In the genomic region with DNA sequence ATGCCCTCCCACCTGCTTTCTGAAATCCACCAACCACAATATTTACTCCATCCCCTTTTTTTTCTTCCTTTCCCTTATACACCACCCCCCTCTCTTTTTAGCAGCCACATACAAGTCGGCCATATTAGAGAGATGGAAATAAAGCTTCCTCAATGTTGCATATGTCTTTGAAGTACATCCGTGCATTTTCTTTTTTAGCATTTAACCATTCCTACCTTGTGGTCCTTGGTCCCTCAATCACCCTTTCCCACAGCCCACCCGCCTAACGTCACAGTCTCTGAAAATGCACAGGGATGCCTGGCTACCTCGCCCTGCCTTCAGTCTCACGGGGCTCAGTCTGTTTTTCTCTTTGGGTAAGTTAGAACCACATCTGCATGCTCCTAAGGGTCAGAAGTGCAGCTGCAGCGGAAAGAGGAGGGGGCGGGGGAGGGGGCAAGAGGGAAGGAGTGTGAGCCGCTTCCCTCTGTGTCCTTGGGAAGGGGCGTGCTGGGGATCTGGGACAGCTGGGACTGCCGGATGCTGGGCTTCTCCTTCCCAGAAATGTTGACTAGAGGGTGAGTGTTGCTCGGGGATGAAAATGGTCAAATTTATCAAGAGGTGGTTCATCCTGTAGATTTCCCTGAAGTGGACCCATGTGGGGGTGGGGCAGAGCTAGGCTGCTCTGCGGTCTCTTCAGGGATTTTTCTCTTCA, we compare ENCODE assay signal across 8 mouse cellular contexts. TPM values are rescaled to one million over a fixed set of nuclear protein-coding genes. Genes with fewer than 3 reads are reported as not detected.
DNase-seq lines count a peak whose midpoint lies in the region; ATAC-seq and TF ChIP-seq lines count a peak whose summit lies in the region.

A gene (plus strand): TSS at position 42 of the 691 bp plus-strand sequence.

- no peaks in the 10 kb centered on the region for H3K36me3 ChIP-seq in embryonic facial prominence, embryonic 14.5 days (ENCODE audit: control insufficient read depth, insufficient read depth, low read length)
- H3K36me3 ChIP-seq in neural tube, embryonic 12.5 days = no peaks in the 10 kb centered on the region

- 3% methylated on average over 12 of the region's 13 CpGs for WGBS in embryonic facial prominence, embryonic 14.5 days
- WGBS in neural tube, embryonic 12.5 days = 1% methylated on average over 13 of the region's 13 CpGs

- peak within 1 kb of the TSS; percentile 83 for H3K9ac ChIP-seq in embryonic facial prominence, embryonic 14.5 days (ENCODE audit: low read depth, low read length)
- H3K9ac ChIP-seq in neural tube, embryonic 12.5 days = peak within 1 kb of the TSS; percentile 62

- H3K4me1 ChIP-seq in embryonic facial prominence, embryonic 14.5 days (ENCODE audit: control insufficient read depth, insufficient read depth, low read length) = peaks cover 14% of the 10 kb centered on the region
- H3K4me1 ChIP-seq in neural tube, embryonic 12.5 days = peaks cover 17% of the 10 kb centered on the region

- H3K27me3 ChIP-seq in embryonic facial prominence, embryonic 14.5 days (replicated peaks; ENCODE audit: control insufficient read depth, insufficient read depth, low read length) = no peaks in the 10 kb centered on the region
- H3K27me3 ChIP-seq in neural tube, embryonic 12.5 days (replicated peaks) = peaks cover 3% of the 10 kb centered on the region

- DNase-seq in kidney, postnatal 10 days = peak; percentile 46
- DNase-seq in kidney, adult 8-10 months = no peak
- DNase-seq in brain, embryonic 14.5 days (ENCODE audit: low read depth) = peak; percentile 87
- peak; percentile 68 for DNase-seq in embryonic facial prominence, embryonic 14.5 days (ENCODE audit: low spot score)
- DNase-seq in left cerebral cortex, adult 8-10 months (ENCODE audit: low spot score in 2 of 2) = no peak
- no peak for DNase-seq in ovary, postnatal 36 days (ENCODE audit: low spot score)
- no peak for DNase-seq in gastrocnemius, postnatal 10 days

- no peak for TF ChIP-seq POLR2A in brain, embryonic 14.5 days (IDR thresholded peaks at IDR 0.05; ENCODE audit: borderline replicate concordance, extremely low read depth, insufficient read depth, insufficient read length, poor library complexity, severe bottlenecking)

- H3K4me2 ChIP-seq in embryonic facial prominence, embryonic 14.5 days (ENCODE audit: low read depth, low read length) = peak within 1 kb of the TSS; percentile 74
- peak within 1 kb of the TSS; percentile 62 for H3K4me2 ChIP-seq in neural tube, embryonic 12.5 days (replicated peaks)

- H3K9me3 ChIP-seq in embryonic facial prominence, embryonic 14.5 days (ENCODE audit: control insufficient read depth, low read length) = no peaks in the 10 kb centered on the region
- no peaks in the 10 kb centered on the region for H3K9me3 ChIP-seq in neural tube, embryonic 12.5 days

- no peak for TF ChIP-seq CTCF in brain, embryonic 14.5 days (IDR thresholded peaks at IDR 0.05; ENCODE audit: borderline replicate concordance, extremely low read depth, insufficient read depth, insufficient read length)

- H3K4me3 ChIP-seq in embryonic facial prominence, embryonic 14.5 days (ENCODE audit: low read depth, low read length) = peak within 1 kb of the TSS; percentile 67
- H3K4me3 ChIP-seq in neural tube, embryonic 12.5 days = peak within 1 kb of the TSS; percentile 54

- H3K27ac ChIP-seq in embryonic facial prominence, embryonic 14.5 days (replicated peaks; ENCODE audit: low read depth, low read length) = peak within 1 kb of the TSS; percentile 88
- no peak within 1 kb of the TSS for H3K27ac ChIP-seq in neural tube, embryonic 12.5 days

- peak; percentile 56; the same call in 1 of the 2 replicates for ATAC-seq in embryonic facial prominence, embryonic 14.5 days (ENCODE audit: low read depth)
- no peak; the same call in 1 of the 2 replicates for ATAC-seq in neural tube, embryonic 12.5 days (ENCODE audit: low FRiP score, low read depth)

RNA-seq across cellular contexts. Expression of the gene that starts here (rescaled TPM):
- 7.1 and 8.9 TPM in 2 replicates for polyA plus RNA-seq in brain, embryonic 14.5 days (2012; rRNA removed)
- polyA plus RNA-seq in embryonic facial prominence, embryonic 14.5 days (2014; fragmentation: Nextera tagmentation; extraction: Ambion mirVana) = 2.4 TPM in 2 replicates
- 100 to 1,000 TPM; 265 to 287 (median 277) TPM for total RNA-seq in left cerebral cortex, adult 8-10 months (2022)
- 4.2 and 4.8 TPM in 2 replicates for polyA plus RNA-seq in neural tube, embryonic 12.5 days (2016; fragmentation: Nextera tagmentation; extraction: Ambion mirVana)
- 1 to 10 TPM; 1.8 to 2.2 TPM for total RNA-seq in gastrocnemius, postnatal 10 days (2021)

Comparison
In these comparisons a context has a peak if more than half of its experiments do, and no peak if none do; other contexts are left out.
1. RNA of the gene that starts here (total RNA-seq): 265 to 287 TPM in left cerebral cortex, adult 8-10 months; 1.8 to 2.2 TPM in gastrocnemius, postnatal 10 days; every median in the first group is over 10 times any median in the second.
2. DNase-seq: peak in kidney, postnatal 10 days (single experiment), brain, embryonic 14.5 days (single experiment) and embryonic facial prominence, embryonic 14.5 days (single experiment); none in kidney, adult 8-10 months (0 of 2), left cerebral cortex, adult 8-10 months (0 of 2), ovary, postnatal 36 days (single experiment) and gastrocnemius, postnatal 10 days (single experiment).